Mouse (Mus musculus) forebrain, embryonic 14.5 days (tissue): Measurements from ENCODE around the gene Mdh2. TPM values are rescaled to one million over a fixed set of nuclear protein-coding genes. Genes with fewer than 3 reads are reported as not detected.
A peak's percentile ranks its signal among the peaks of the same experiment; 100 is the strongest.

Experiments
- ATAC-seq: fragments of 200-750 bp; cut with Nextera tagmentation; 2 replicates; pipeline ENCODE4 v1.8.0; 2017; ENCODE audit warnings: mild to moderate bottlenecking, moderate library complexity
- DNase-seq: peaks from one replicate; pipeline ENCODE4 v3.0.0-alpha.2; 2015; ENCODE audit warnings: low spot score
- H3K27ac ChIP-seq: fragments of 300-500 bp; sonication (generic); 2 replicates; pipeline ENCODE4 v1.5.1; 2014; ENCODE audit warnings: low read depth, mild to moderate bottlenecking, control low read depth, low read length, moderate library complexity
- H3K27me3 ChIP-seq: fragments of 300-500 bp; sonication (generic); replicated peaks from 2 replicates; pipeline ENCODE4 v1.6.1; 2014; ENCODE audit warnings: low read length, control low read depth, mixed read lengths; ENCODE audit not compliant: control insufficient read depth, insufficient read depth
- H3K36me3 ChIP-seq: fragments of 300-500 bp; sonication (generic); 2 replicates; pipeline ENCODE4 v1.6.1; 2014; ENCODE audit warnings: low read length, control low read depth; ENCODE audit not compliant: control insufficient read depth, insufficient read depth
- H3K4me1 ChIP-seq: fragments of 300-500 bp; sonication (generic); 2 replicates; pipeline ENCODE4 v1.6.1; 2014; ENCODE audit warnings: antibody characterized with exemption, low read length, control low read depth; ENCODE audit not compliant: control insufficient read depth, insufficient read depth
- H3K4me2 ChIP-seq: fragments of 300-500 bp; sonication (generic); 2 replicates; pipeline ENCODE4 v1.6.1; 2014; ENCODE audit warnings: mild to moderate bottlenecking, control low read depth, low read length
- H3K4me3 ChIP-seq: fragments of 300-500 bp; sonication (generic); 2 replicates; pipeline ENCODE4 v1.5.1; 2014; ENCODE audit warnings: low read depth, low read length, control low read depth
- H3K9ac ChIP-seq: fragments of 300-500 bp; sonication (generic); 2 replicates; pipeline ENCODE4 v1.6.1; 2014; ENCODE audit warnings: mild to moderate bottlenecking, low read length, control low read depth, moderate library complexity
- H3K9me3 ChIP-seq: fragments of 300-500 bp; sonication (generic); replicated peaks from 2 replicates; pipeline ENCODE4 v1.6.1; 2016; ENCODE audit warnings: low read length, control low read depth, mixed read lengths; ENCODE audit not compliant: control insufficient read depth
- WGBS: fragments of 180-500 bp; shearing (Covaris S2); extraction: QIAGEN DNeasy Blood & Tissue Kit; methylation state at CpG from one replicate; pipeline ENCODE4 v1.1.7; 2014; 5-methylcytosine and 5-hydroxymethylcytosine counted together
- polyA plus RNA-seq: library from polyadenylated mRNA; unstranded; fragments of >200 nt; fragmentation: Nextera tagmentation; extraction: Ambion mirVana; gene quantifications from 2 replicates; pipeline ENCODE4 v1.2.1, GENCODE M21; 2014

Gene Mdh2
- polyA plus RNA-seq, 1 experiment from 2014 or later: 590 TPM

- 86% methylated on average over 3 of the region's 3 CpGs for WGBS
- Histone ChIP-seq H3K27ac (no peak overlapping the region), H3K4me2 (no peak overlapping the region), H3K9me3 (no peaks in the 10 kb centered on the region), H3K36me3 (no peaks in the 10 kb centered on the region), H3K9ac (no peak overlapping the region), H3K4me3 (no peak overlapping the region), H3K27me3 (no peaks in the 10 kb centered on the region), H3K4me1 (no peaks in the 10 kb centered on the region)
- DNase-seq (no peak), ATAC-seq (no peak)
These were observed 16.4 kb upstream of the Mdh2 start for GRCm38 (mm10) chr5:135761881-135762280.

GRCm38 (mm10) chr5:135763526-135763925, 14.8 kb upstream of the Mdh2 start:
- WGBS: 3% methylated on average over 7 of the region's 7 CpGs
- ATAC-seq: 0 out of 2 replicates have a peak, but pooled peaks have one; percentile 23

GRCm38 (mm10) chr5:135764971-135765370, 13.3 kb upstream of the Mdh2 start:
- no peaks in the 10 kb centered on the region for H3K9me3 ChIP-seq
- no peak overlapping the region for H3K27ac ChIP-seq
- no peaks in the 10 kb centered on the region for H3K36me3 ChIP-seq
- no peaks in the 10 kb centered on the region for H3K4me1 ChIP-seq
- no peaks in the 10 kb centered on the region for H3K27me3 ChIP-seq
- DNase-seq (no peak), ATAC-seq (no peak)
- no peak overlapping the region for H3K4me2 ChIP-seq
- H3K9ac ChIP-seq: no peak overlapping the region
- WGBS: 77% methylated on average over 3 of the region's 3 CpGs
- no peak overlapping the region for H3K4me3 ChIP-seq

More at GRCm38 (mm10) chr5:135763526-135763925, 14.8 kb upstream of the Mdh2 start:
- Histone ChIP-seq H3K9me3 (no peaks in the 10 kb centered on the region), H3K4me3 (no peak overlapping the region), H3K4me2 (no peak overlapping the region), H3K27ac (no peak overlapping the region), H3K27me3 (no peaks in the 10 kb centered on the region), H3K36me3 (no peaks in the 10 kb centered on the region), H3K9ac (no peak overlapping the region), H3K4me1 (no peaks in the 10 kb centered on the region)
- DNase-seq: peak; percentile 90

- no peak overlapping the region for H3K4me3 ChIP-seq
- H3K4me1 ChIP-seq: peaks cover 2% of the 10 kb centered on the region; the same call in 1 of the 2 replicates
- H3K27me3 ChIP-seq: no peaks in the 10 kb centered on the region
- WGBS: 86% methylated on average over 3 of the region's 3 CpGs
- H3K9me3 ChIP-seq: no peaks in the 10 kb centered on the region
- H3K4me2 ChIP-seq: no peak overlapping the region
- no peaks in the 10 kb centered on the region for H3K36me3 ChIP-seq
- H3K9ac ChIP-seq: no peak overlapping the region
- DNase-seq (no peak), ATAC-seq (no peak)
- H3K27ac ChIP-seq: no peak overlapping the region
These were observed 5.8 kb upstream of the Mdh2 start for GRCm38 (mm10) chr5:135772519-135772918.

- Histone ChIP-seq H3K36me3 (0 out of 2 replicates have a peak, but pooled peaks cover 1% of the 10 kb centered on the region), H3K9me3 (no peaks in the 10 kb centered on the region), H3K9ac (0 out of 2 replicates have a peak overlapping the region, but pooled peaks have one; percentile 0), H3K4me2 (no peak overlapping the region), H3K4me1 (peaks cover 15% of the 10 kb centered on the region), H3K4me3 (no peak overlapping the region), H3K27ac (no peak overlapping the region), H3K27me3 (no peaks in the 10 kb centered on the region)
- ATAC-seq: no peak
- 77% methylated on average over 4 of the region's 4 CpGs for WGBS
- DNase-seq: no peak
These were observed 1.7 kb upstream of the Mdh2 start for GRCm38 (mm10) chr5:135776546-135776945.

GRCm38 (mm10) chr5:135777796-135778470, 347 bp upstream of the Mdh2 start, which contains the start of gene Styxl1:
Gene Styxl1 (minus strand): TSS chr5:135778385.
- DNase-seq: peak; percentile 62
- peak within 1 kb of the TSS; percentile 94 for H3K4me3 ChIP-seq
- peak; percentile 92 for ATAC-seq
- H3K27ac ChIP-seq: peak within 1 kb of the TSS; percentile 91
- peak within 1 kb of the TSS; percentile 97 for H3K9ac ChIP-seq
- H3K27me3 ChIP-seq: no peaks in the 10 kb centered on the region
- H3K4me2 ChIP-seq: peak within 1 kb of the TSS; percentile 92
- H3K36me3 ChIP-seq: peaks cover 11% of the 10 kb centered on the region
- no peaks in the 10 kb centered on the region for H3K9me3 ChIP-seq
- WGBS: under 1% methylated on average over 45 of the region's 45 CpGs
- H3K4me1 ChIP-seq: peaks cover 15% of the 10 kb centered on the region

GRCm38 (mm10) chr5:135780331-135780730, 2.1 kb downstream of the Mdh2 start:
- Histone ChIP-seq H3K9me3 (no peaks in the 10 kb centered on the region), H3K4me3 (no peak overlapping the region), H3K9ac (peak overlapping the region; percentile 0), H3K4me2 (peak overlapping the region; percentile 92; the same call in 1 of the 2 replicates), H3K4me1 (peaks cover 15% of the 10 kb centered on the region), H3K36me3 (peaks cover 35% of the 10 kb centered on the region), H3K27me3 (no peaks in the 10 kb centered on the region), H3K27ac (no peak overlapping the region)
- 82% methylated on average over 8 of the region's 8 CpGs for WGBS
- ATAC-seq (no peak), DNase-seq (no peak)

- Histone ChIP-seq H3K4me1 (peaks cover 12% of the 10 kb centered on the region), H3K9ac (no peak overlapping the region), H3K4me2 (no peak overlapping the region), H3K36me3 (peaks cover 61% of the 10 kb centered on the region), H3K9me3 (no peaks in the 10 kb centered on the region), H3K4me3 (no peak overlapping the region), H3K27me3 (no peaks in the 10 kb centered on the region), H3K27ac (no peak overlapping the region)
- WGBS: 96% methylated on average over 4 of the region's 4 CpGs
- DNase-seq (no peak), ATAC-seq (no peak)
These were observed 4.6 kb downstream of the Mdh2 start for GRCm38 (mm10) chr5:135782901-135783300.
